In genomic region chr9:121430379-121430778, GRCm38 (mm10) we compare ENCODE assay signal across 13 mouse cellular contexts.
DNase-seq lines count a peak whose midpoint lies in the region; ATAC-seq and TF ChIP-seq lines count a peak whose summit lies in the region.
"Had no signal": no experiment of that assay in that cellular context is flagged by ENCODE, and none has a peak within 500 bp of the region (broad histone marks: within the 10 kb centered on the region; RNA-seq: fewer than 3 reads in every experiment).

No protein-coding gene starts in this region.

- H3K4me1 ChIP-seq in heart, embryonic 10.5 days = peaks cover 71% of the 10 kb centered on the region
- H3K4me1 ChIP-seq in kidney, postnatal 0 days (replicated peaks; ENCODE audit: insufficient read depth, low read length) = peaks cover 15% of the 10 kb centered on the region
- H3K4me1 ChIP-seq in embryonic facial prominence, embryonic 13.5 days = peaks cover 31% of the 10 kb centered on the region
- peaks cover 10% of the 10 kb centered on the region; the same call in 1 of the 2 replicates for H3K4me1 ChIP-seq in intestine, embryonic 14.5 days (replicated peaks; ENCODE audit: control insufficient read depth, insufficient read depth, low read length)

- WGBS in heart, embryonic 10.5 days = 46% methylated on average over 6 of the region's 6 CpGs
- 13% methylated on average over 6 of the region's 6 CpGs for WGBS in kidney, postnatal 0 days
- 30% methylated on average over 6 of the region's 6 CpGs for WGBS in embryonic facial prominence, embryonic 13.5 days
- WGBS in intestine, embryonic 14.5 days = 22% methylated on average over 6 of the region's 6 CpGs

- 0 out of 2 replicates have a peak overlapping the region, but pooled peaks have one; percentile 5 for H3K9ac ChIP-seq in kidney, postnatal 0 days (ENCODE audit: low read depth, low read length)
- no peak overlapping the region for H3K9ac ChIP-seq in embryonic facial prominence, embryonic 13.5 days
- no peak overlapping the region for H3K9ac ChIP-seq in intestine, embryonic 14.5 days (ENCODE audit: low read length)
- H3K9ac ChIP-seq: liver, embryonic 13.5 days had no signal

- H3K27me3 ChIP-seq in heart, embryonic 10.5 days (ENCODE audit: insufficient read depth, poor library complexity, severe bottlenecking) = no peaks in the 10 kb centered on the region
- no peaks in the 10 kb centered on the region for H3K27me3 ChIP-seq in kidney, postnatal 0 days (ENCODE audit: insufficient read depth, low read length)
- H3K27me3 ChIP-seq in embryonic facial prominence, embryonic 13.5 days = no peaks in the 10 kb centered on the region
- no peaks in the 10 kb centered on the region for H3K27me3 ChIP-seq in intestine, embryonic 14.5 days (replicated peaks; ENCODE audit: control insufficient read depth, insufficient read depth, low read length)
- H3K27me3 ChIP-seq: liver, embryonic 13.5 days; Patski had no signal

- H3K4me2 ChIP-seq in kidney, postnatal 0 days (ENCODE audit: low read length) = no peak overlapping the region
- H3K4me2 ChIP-seq in embryonic facial prominence, embryonic 13.5 days = no peak overlapping the region
- no peak overlapping the region for H3K4me2 ChIP-seq in intestine, embryonic 14.5 days (ENCODE audit: low read length)
- H3K4me2 ChIP-seq: liver, embryonic 13.5 days had no signal

- H3K27ac ChIP-seq in heart, embryonic 10.5 days = peak overlapping the region; percentile 81
- H3K27ac ChIP-seq in kidney, postnatal 0 days = peak overlapping the region; percentile 65
- peak overlapping the region; percentile 68 for H3K27ac ChIP-seq in embryonic facial prominence, embryonic 13.5 days
- H3K27ac ChIP-seq in intestine, embryonic 14.5 days (ENCODE audit: low read depth) = 0 out of 2 replicates have a peak overlapping the region, but pooled peaks have one; percentile 27
- H3K27ac ChIP-seq: liver, embryonic 13.5 days had no signal

- H3K9me3 ChIP-seq in heart, embryonic 10.5 days = no peaks in the 10 kb centered on the region
- no peaks in the 10 kb centered on the region for H3K9me3 ChIP-seq in kidney, postnatal 0 days (replicated peaks; ENCODE audit: low read length)
- no peaks in the 10 kb centered on the region for H3K9me3 ChIP-seq in embryonic facial prominence, embryonic 13.5 days
- no peaks in the 10 kb centered on the region for H3K9me3 ChIP-seq in intestine, embryonic 14.5 days (ENCODE audit: control insufficient read depth, low read length)
- H3K9me3 ChIP-seq: liver, embryonic 13.5 days had no signal

- no peak for TF ChIP-seq CTCF in kidney, postnatal 0 days (IDR thresholded peaks at IDR 0.05; ENCODE audit: low read depth)

- no peaks in the 10 kb centered on the region for H3K36me3 ChIP-seq in heart, embryonic 10.5 days
- 0 out of 2 replicates have a peak, but pooled peaks cover 3% of the 10 kb centered on the region for H3K36me3 ChIP-seq in kidney, postnatal 0 days (ENCODE audit: insufficient read depth, low read length)
- 0 out of 2 replicates have a peak, but pooled peaks cover 3% of the 10 kb centered on the region for H3K36me3 ChIP-seq in embryonic facial prominence, embryonic 13.5 days
- H3K36me3 ChIP-seq in intestine, embryonic 14.5 days (ENCODE audit: control insufficient read depth, insufficient read depth, low read length) = peaks cover 10% of the 10 kb centered on the region
- H3K36me3 ChIP-seq: liver, embryonic 13.5 days had no signal

- no peak overlapping the region for H3K4me3 ChIP-seq in heart, embryonic 10.5 days
- H3K4me3 ChIP-seq in kidney, postnatal 0 days (replicated peaks; ENCODE audit: low read depth, low read length) = no peak overlapping the region
- H3K4me3 ChIP-seq in embryonic facial prominence, embryonic 13.5 days = no peak overlapping the region
- H3K4me3 ChIP-seq in intestine, embryonic 14.5 days (ENCODE audit: low read depth, low read length) = no peak overlapping the region
- H3K4me3 ChIP-seq: liver, embryonic 13.5 days had no signal

- DNase-seq in heart, embryonic 10.5 days (ENCODE audit: low spot score) = no peak
- no peak for DNase-seq in heart, adult 9 months (ENCODE audit: low spot score in 2 of 2)
- peak; percentile 55 for DNase-seq in kidney, postnatal 0 days (ENCODE audit: low spot score)
- DNase-seq in kidney, postnatal 4 days = no peak
- no peak for DNase-seq in intestine, embryonic 14.5 days (ENCODE audit: low spot score)
- DNase-seq in spleen, postnatal 4 days (ENCODE audit: low spot score in 2 of 2) = no peak
- no peak for DNase-seq in urinary bladder, adult 2 months (ENCODE audit: low spot score)
- DNase-seq: adrenal gland, adult 2 months; heart, postnatal 14 days; liver, embryonic 13.5 days; thymus, postnatal 4 days had no signal

- ATAC-seq in kidney, postnatal 0 days (replicated peaks; ENCODE audit: low FRiP score, low read depth) = no peak
- ATAC-seq in embryonic facial prominence, embryonic 13.5 days (ENCODE audit: insufficient number of reproducible peaks, insufficient read depth, low FRiP score, low TSS enrichment, low read depth) = 0 out of 2 replicates have a peak, but pooled peaks have one; percentile 33
- no peak for ATAC-seq in intestine, embryonic 14.5 days (replicated peaks; ENCODE audit: low FRiP score, low TSS enrichment, low read depth)
- ATAC-seq: Patski had no signal

Comparison
In these comparisons a context has a peak if more than half of its experiments do, and no peak if none do; other contexts are left out.
1. H3K27ac ChIP-seq: peak in every context shown above with its lines; median percentile 81 in heart, embryonic 10.5 days; 68 in embryonic facial prominence, embryonic 13.5 days; 65 in kidney, postnatal 0 days; 27 in intestine, embryonic 14.5 days.